ENCODE assay signal across 8 mouse cellular contexts in the genomic region with DNA sequence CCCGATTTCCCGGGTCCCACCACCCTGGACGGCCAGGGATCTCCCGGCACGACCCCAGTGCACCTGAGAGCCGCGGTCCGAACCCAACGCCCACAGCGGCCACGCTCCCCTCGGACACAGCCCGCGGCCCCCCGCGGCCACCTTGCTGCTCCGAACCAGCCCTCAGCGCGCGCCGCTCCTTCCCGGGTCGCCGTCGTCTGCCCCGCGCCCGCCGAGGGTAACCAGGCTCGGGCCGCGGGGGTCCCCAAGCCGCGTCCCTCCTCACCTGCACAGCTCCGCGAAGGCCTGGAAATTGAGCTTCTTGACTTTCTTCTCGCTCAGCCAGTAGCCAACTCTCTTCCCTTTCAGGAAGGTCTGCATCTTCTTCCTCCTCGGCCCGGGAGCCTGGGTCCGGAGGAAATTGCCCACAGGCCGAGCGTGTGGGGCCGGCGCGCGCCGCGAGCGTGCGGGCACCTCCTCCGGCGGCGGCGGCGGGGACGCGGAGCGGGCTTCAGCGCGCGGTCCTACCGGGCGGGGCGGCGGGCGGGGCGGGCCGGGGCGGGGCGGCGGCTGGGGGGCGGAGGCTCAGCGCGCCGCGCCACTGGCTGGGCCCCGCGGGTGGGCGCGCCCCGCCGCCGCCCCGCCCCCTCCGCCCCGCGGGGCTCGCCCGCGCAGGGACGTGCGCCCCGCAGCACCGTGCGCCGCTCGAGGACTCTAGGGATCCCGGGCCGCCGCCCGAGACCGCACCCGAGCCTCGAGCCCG. TPM values are rescaled to one million over a fixed set of nuclear protein-coding genes. Genes with fewer than 3 reads are reported as not detected.
A peak's percentile ranks its signal among the peaks of the same experiment; 100 is the strongest.
DNase-seq lines count a peak whose midpoint lies in the region; ATAC-seq and TF ChIP-seq lines count a peak whose summit lies in the region.

Gene Itpk1, minus strand, starts transcription at position 474 of the 742 bp plus-strand sequence.

- H3K27me3 ChIP-seq in embryonic facial prominence, embryonic 11.5 days (ENCODE audit: control insufficient read depth, insufficient read depth, low read length) = no peaks in the 10 kb centered on the region
- no peaks in the 10 kb centered on the region for H3K27me3 ChIP-seq in heart, embryonic 16.5 days (ENCODE audit: control insufficient read depth, insufficient read depth, low read length)
- H3K27me3 ChIP-seq in neural tube, embryonic 15.5 days (replicated peaks) = no peaks in the 10 kb centered on the region

- H3K36me3 ChIP-seq in embryonic facial prominence, embryonic 11.5 days (replicated peaks; ENCODE audit: control insufficient read depth, insufficient read depth, low read depth, low read length) = no peaks in the 10 kb centered on the region
- no peaks in the 10 kb centered on the region for H3K36me3 ChIP-seq in heart, embryonic 16.5 days (ENCODE audit: control insufficient read depth, insufficient read depth)
- H3K36me3 ChIP-seq in neural tube, embryonic 15.5 days = no peaks in the 10 kb centered on the region

- peak; percentile 25 to 43 for DNase-seq in CD8-positive naive resting alpha-beta T cell, adult 2 months (ENCODE audit: low read depth in 2 of 2, low spot score in 2 of 2)
- peak; percentile 74 for DNase-seq in adrenal gland, postnatal 25 days
- peak; percentile 74 for DNase-seq in embryonic facial prominence, embryonic 11.5 days (ENCODE audit: low spot score)
- DNase-seq in large intestine, adult 2 months (ENCODE audit: low read depth, low spot score) = no peak
- peak; percentile 57 for DNase-seq in lung, adult 2 months
- peak; percentile 72 for DNase-seq in thymus, postnatal 14 days

- peaks cover 4% of the 10 kb centered on the region; the same call in 1 of the 2 replicates for H3K4me1 ChIP-seq in embryonic facial prominence, embryonic 11.5 days (ENCODE audit: control insufficient read depth, insufficient read depth, low read length)
- peaks cover 25% of the 10 kb centered on the region for H3K4me1 ChIP-seq in heart, embryonic 16.5 days (ENCODE audit: control insufficient read depth, insufficient read depth, low read length)
- H3K4me1 ChIP-seq in lung, adult 2 months (ENCODE audit: control insufficient read depth, insufficient read depth, low read length) = peaks cover 11% of the 10 kb centered on the region; the same call in 1 of the 2 replicates
- peaks cover 54% of the 10 kb centered on the region for H3K4me1 ChIP-seq in neural tube, embryonic 15.5 days

- H3K9me3 ChIP-seq in embryonic facial prominence, embryonic 11.5 days (replicated peaks; ENCODE audit: control insufficient read depth, low read length) = no peaks in the 10 kb centered on the region
- no peaks in the 10 kb centered on the region for H3K9me3 ChIP-seq in heart, embryonic 16.5 days (replicated peaks; ENCODE audit: control insufficient read depth, low read length)
- H3K9me3 ChIP-seq in neural tube, embryonic 15.5 days (replicated peaks) = no peaks in the 10 kb centered on the region

- peak within 1 kb of the TSS; percentile 81 for H3K4me3 ChIP-seq in embryonic facial prominence, embryonic 11.5 days (ENCODE audit: low read depth, low read length)
- H3K4me3 ChIP-seq in heart, embryonic 16.5 days (ENCODE audit: low read length) = peak within 1 kb of the TSS; percentile 68
- peak within 1 kb of the TSS; percentile 76 for H3K4me3 ChIP-seq in lung, adult 2 months (replicated peaks; ENCODE audit: extremely low read depth, low read depth, low read length)
- peak within 1 kb of the TSS; percentile 79 for H3K4me3 ChIP-seq in neural tube, embryonic 15.5 days (replicated peaks)

- peak within 1 kb of the TSS; percentile 47 for H3K27ac ChIP-seq in embryonic facial prominence, embryonic 11.5 days (replicated peaks; ENCODE audit: low read depth, low read length)
- H3K27ac ChIP-seq in heart, embryonic 16.5 days (ENCODE audit: low read length) = peak within 1 kb of the TSS; percentile 76
- peak within 1 kb of the TSS; percentile 94 for H3K27ac ChIP-seq in neural tube, embryonic 15.5 days (replicated peaks)

- TF ChIP-seq POLR2A in lung, adult 2 months (IDR thresholded peaks at IDR 0.05; ENCODE audit: borderline replicate concordance, extremely low read depth, low read depth, low read length) = no peak

- TF ChIP-seq CTCF in lung, adult 2 months (IDR thresholded peaks at IDR 0.05; ENCODE audit: insufficient read depth, low read length) = no peak

- peak within 1 kb of the TSS; percentile 76 for H3K9ac ChIP-seq in embryonic facial prominence, embryonic 11.5 days (replicated peaks; ENCODE audit: low read length)
- H3K9ac ChIP-seq in heart, embryonic 16.5 days (ENCODE audit: low read length) = peak within 1 kb of the TSS; percentile 78
- H3K9ac ChIP-seq in neural tube, embryonic 15.5 days (replicated peaks) = peak within 1 kb of the TSS; percentile 79

- whole genome bisulfite sequencing in embryonic facial prominence, embryonic 11.5 days = under 1% methylated on average over 59 of the region's 105 CpGs
- WGBS in heart, embryonic 16.5 days = 1% methylated on average over 62 of the region's 105 CpGs
- WGBS in large intestine, adult 2 months = 3% methylated on average over 98 of the region's 105 CpGs
- 1% methylated on average over 103 of the region's 105 CpGs for WGBS in lung, adult 2 months
- WGBS in neural tube, embryonic 15.5 days = under 1% methylated on average over 80 of the region's 105 CpGs

- peak; percentile 83 for ATAC-seq in embryonic facial prominence, embryonic 11.5 days (replicated peaks; ENCODE audit: insufficient number of reproducible peaks, low FRiP score, low TSS enrichment, low read depth)
- peak; percentile 88 for ATAC-seq in heart, embryonic 16.5 days (replicated peaks; ENCODE audit: extremely low read depth, insufficient read depth, low FRiP score)
- ATAC-seq in neural tube, embryonic 15.5 days (ENCODE audit: low FRiP score) = peak; percentile 84

- peak within 1 kb of the TSS; percentile 95 for H3K4me2 ChIP-seq in embryonic facial prominence, embryonic 11.5 days (ENCODE audit: low read depth, low read length)
- peak within 1 kb of the TSS; percentile 86 for H3K4me2 ChIP-seq in heart, embryonic 16.5 days (ENCODE audit: low read depth, low read length)
- H3K4me2 ChIP-seq in neural tube, embryonic 15.5 days = peak within 1 kb of the TSS; percentile 81

RNA-seq across cellular contexts. Expression of gene Itpk1, which starts in this region (rescaled TPM):
- total RNA-seq in adrenal gland, postnatal 25 days (2021) = 43.3 and 47.7 TPM in 2 replicates
- polyA plus RNA-seq in embryonic facial prominence, embryonic 11.5 days (2014; fragmentation: Nextera tagmentation; extraction: Ambion mirVana) = 8.4 and 9.4 TPM in 2 replicates
- 7.2 and 8.8 TPM in 2 replicates for polyA plus RNA-seq in heart, embryonic 16.5 days (2015; fragmentation: Nextera tagmentation; extraction: Ambion mirVana)
- polyA plus RNA-seq in large intestine, adult 2 months (2012; rRNA removed) = 205 and 268 TPM in 2 replicates
- 23.0 and 26.3 TPM in 2 replicates for polyA plus RNA-seq in lung, adult 2 months (2012; rRNA removed)
- polyA plus RNA-seq in neural tube, embryonic 15.5 days (2015; fragmentation: Nextera tagmentation; extraction: Ambion mirVana) = 42.7 TPM in 2 replicates
